Mouse (Mus musculus) embryonic facial prominence, embryonic 11.5 days (tissue): ENCODE measurements around the gene Ndrg4. TPM values are rescaled to one million over a fixed set of nuclear protein-coding genes. Genes with fewer than 3 reads are reported as not detected.

ENCODE experiments used
- ATAC-seq: fragments of 200-750 bp; cut with Nextera tagmentation; replicated peaks from 2 replicates; pipeline ENCODE4 v1.8.0; 2017; ENCODE audit warnings: low read depth; ENCODE audit not compliant: insufficient number of reproducible peaks, low FRiP score, low TSS enrichment
- DNase-seq: peaks from one replicate; pipeline ENCODE4 v3.0.0-alpha.2; 2015; ENCODE audit warnings: low spot score
- H3K27ac ChIP-seq: fragments of 300-500 bp; sonication (generic); replicated peaks from 2 replicates; pipeline ENCODE4 v1.5.1; 2014; ENCODE audit warnings: mild to moderate bottlenecking, low read depth, low read length, control low read depth
- H3K27me3 ChIP-seq: fragments of 300-500 bp; sonication (generic); 2 replicates; pipeline ENCODE4 v1.6.1; 2014; ENCODE audit warnings: mild to moderate bottlenecking, low read length, moderate library complexity, mixed read lengths; ENCODE audit not compliant: control insufficient read depth, insufficient read depth
- H3K36me3 ChIP-seq: fragments of 300-500 bp; sonication (generic); replicated peaks from 2 replicates; pipeline ENCODE4 v1.6.1; 2014; ENCODE audit warnings: low read depth, mild to moderate bottlenecking, low read length, moderate library complexity, mixed read lengths; ENCODE audit not compliant: control insufficient read depth, insufficient read depth
- H3K4me1 ChIP-seq: fragments of 300-500 bp; sonication (generic); 2 replicates; pipeline ENCODE4 v1.6.1; 2014; ENCODE audit warnings: low read length, mixed read lengths; ENCODE audit not compliant: control insufficient read depth, insufficient read depth
- H3K4me2 ChIP-seq: fragments of 300-500 bp; sonication (generic); 2 replicates; pipeline ENCODE4 v1.6.1; 2014; ENCODE audit warnings: low read depth, mild to moderate bottlenecking, control low read depth, low read length, moderate library complexity
- H3K4me3 ChIP-seq: fragments of 300-500 bp; sonication (generic); 2 replicates; pipeline ENCODE4 v1.5.1; 2014; ENCODE audit warnings: low read depth, low read length, control low read depth
- H3K9ac ChIP-seq: fragments of 300-500 bp; sonication (generic); replicated peaks from 2 replicates; pipeline ENCODE4 v1.6.1; 2014; ENCODE audit warnings: mild to moderate bottlenecking, control low read depth, low read length
- H3K9me3 ChIP-seq: fragments of 300-500 bp; sonication (generic); replicated peaks from 2 replicates; pipeline ENCODE4 v1.6.1; 2016; ENCODE audit warnings: mild to moderate bottlenecking, low read length, inconsistent platforms, mixed read lengths; ENCODE audit not compliant: control insufficient read depth
- WGBS: fragments of 180-500 bp; shearing (Covaris S2); extraction: QIAGEN DNeasy Blood & Tissue Kit; methylation state at CpG from one replicate; pipeline ENCODE4 v1.1.7; 2014; 5-methylcytosine and 5-hydroxymethylcytosine counted together
- microRNA-seq: library from miRNA; unstranded; fragments of <30 nt; microRNA quantifications from one replicate; pipeline ENCODE4, GENCODE M21; 2016; ENCODE audit warnings: borderline number of aligned reads
- polyA plus RNA-seq: library from polyadenylated mRNA; unstranded; fragments of >200 nt; fragmentation: Nextera tagmentation; extraction: Ambion mirVana; gene quantifications from 2 replicates; pipeline ENCODE4 v1.2.1, GENCODE M21; 2014

Gene Ndrg4
- polyA plus RNA-seq, 1 experiment from 2014 or later = 21.2 TPM

- no peak for DNase-seq
Observed at GRCm38 (mm10) chr8:95751924-95752323, 75.1 kb downstream of the Ndrg4 start.

GRCm38 (mm10) chr8:95760323-95760722 lies 83.5 kb downstream of the Ndrg4 start:
- 96% methylated on average over 6 of the region's 6 CpGs for WGBS
- Histone ChIP-seq H3K9ac (no peak overlapping the region), H3K4me3 (no peak overlapping the region), H3K27ac (no peak overlapping the region), H3K4me2 (no peak overlapping the region), H3K27me3 (no peaks in the 10 kb centered on the region), H3K9me3 (no peaks in the 10 kb centered on the region), H3K4me1 (no peaks in the 10 kb centered on the region), H3K36me3 (peaks cover 10% of the 10 kb centered on the region)
- no peak for ATAC-seq
- no peak for DNase-seq

More at GRCm38 (mm10) chr8:95751924-95752323, 75.1 kb downstream of the Ndrg4 start:
- Histone ChIP-seq H3K27me3 (no peaks in the 10 kb centered on the region), H3K9me3 (no peaks in the 10 kb centered on the region), H3K9ac (no peak overlapping the region), H3K27ac (no peak overlapping the region), H3K4me2 (no peak overlapping the region), H3K4me1 (no peaks in the 10 kb centered on the region), H3K4me3 (no peak overlapping the region), H3K36me3 (peaks cover 10% of the 10 kb centered on the region)
- whole genome bisulfite sequencing = 95% methylated on average over 1 of the region's 1 CpGs
- no peak for ATAC-seq

GRCm38 (mm10) chr8:95764133-95764532 lies 87.4 kb downstream of the Ndrg4 start:
- Histone ChIP-seq H3K36me3 (peaks cover 14% of the 10 kb centered on the region), H3K4me2 (no peak overlapping the region), H3K4me3 (no peak overlapping the region)

More at GRCm38 (mm10) chr8:95764133-95764532, 87.4 kb downstream of the Ndrg4 start:
- no peak overlapping the region for H3K27ac ChIP-seq
- 98% methylated on average over 1 of the region's 1 CpGs for WGBS
- H3K9ac ChIP-seq = no peak overlapping the region
- H3K27me3 ChIP-seq = no peaks in the 10 kb centered on the region
- ATAC-seq (no peak), DNase-seq (no peak)
- no peaks in the 10 kb centered on the region for H3K9me3 ChIP-seq
- no peaks in the 10 kb centered on the region for H3K4me1 ChIP-seq

Small RNAs within 50 kb of the gene (microRNA-seq; reads per million reads assigned to microRNA genes)
- 1.9 reads per million for gene Mir7073

Other genes starting within 250 kb of the Ndrg4 start
- 146 and 160 TPM in 2 replicates for gene Cfap20, start 242.1 kb upstream of the Ndrg4 start, polyA plus RNA-seq
- 14.6 and 19.9 TPM in 2 replicates for gene Csnk2a2, start 186.9 kb upstream of the Ndrg4 start, polyA plus RNA-seq
- not detected in 2 replicates for gene Ccdc113, start 142.9 kb upstream of the Ndrg4 start, polyA plus RNA-seq
- gene Prss54, start 100.6 kb upstream of the Ndrg4 start, polyA plus RNA-seq = not detected in 2 replicates
- gene Gins3, start 43.5 kb upstream of the Ndrg4 start, polyA plus RNA-seq = 32.5 and 35.3 TPM in 2 replicates
- 20.1 and 21.0 TPM in 2 replicates for gene Setd6, start 38.9 kb downstream of the Ndrg4 start, polyA plus RNA-seq
- 119 and 120 TPM in 2 replicates for gene Cnot1, start 130.5 kb downstream of the Ndrg4 start, polyA plus RNA-seq
- 402 and 452 TPM in 2 replicates for gene Sap18b, start 148.4 kb downstream of the Ndrg4 start, polyA plus RNA-seq
- 15.2 and 15.4 TPM in 2 replicates for gene Slc38a7, start 176.6 kb downstream of the Ndrg4 start, polyA plus RNA-seq
- gene Got2, start 211.6 kb downstream of the Ndrg4 start, polyA plus RNA-seq = 79.8 and 95.8 TPM in 2 replicates